Mouse (Mus musculus): ENCODE measurements around the gene Adcy1.

Gene Adcy1

DNA sequence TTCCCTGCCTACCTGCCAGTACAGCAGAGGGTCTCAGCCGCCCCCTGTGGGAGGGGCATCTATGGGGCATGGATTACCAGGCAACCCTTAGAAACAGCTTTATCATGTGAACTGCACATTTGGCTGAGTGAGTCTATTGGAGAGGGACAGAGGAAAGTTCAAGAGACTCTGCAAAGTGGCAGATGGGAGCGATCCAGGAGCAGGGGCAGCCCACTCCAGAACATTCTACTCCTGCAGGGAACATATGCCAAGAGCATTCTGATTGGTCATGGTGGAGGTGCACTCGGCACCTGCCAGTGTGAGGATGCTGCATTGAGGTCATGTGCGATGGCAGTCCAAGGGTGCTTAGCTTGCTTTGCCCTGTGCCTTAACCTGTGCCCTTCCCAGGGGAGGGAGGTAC, 6.5 kb downstream of the Adcy1 start:
- DNase-seq = peak in 1 of 2 experiments; percentile 41

DNA sequence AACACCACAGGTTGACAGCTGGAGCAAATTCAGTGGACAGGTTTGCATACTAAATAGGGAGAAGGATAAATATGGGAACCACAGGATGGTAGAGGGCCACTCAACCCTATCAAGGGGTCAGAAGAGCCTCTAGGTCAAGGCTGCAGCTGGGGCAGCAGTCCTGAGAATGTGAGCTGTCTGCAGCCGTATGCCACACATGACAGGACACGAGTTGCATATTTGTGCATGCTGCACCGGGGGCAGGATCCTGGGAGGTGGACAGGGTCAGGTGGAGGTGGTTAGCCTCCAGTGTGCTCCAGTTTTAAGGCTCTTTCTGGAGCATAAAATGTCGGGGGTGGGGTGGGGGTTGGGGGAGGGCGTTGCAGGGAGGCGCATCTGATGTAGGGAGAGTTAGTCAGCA, 8.3 kb downstream of the Adcy1 start:
- DNase-seq = no peak

DNA sequence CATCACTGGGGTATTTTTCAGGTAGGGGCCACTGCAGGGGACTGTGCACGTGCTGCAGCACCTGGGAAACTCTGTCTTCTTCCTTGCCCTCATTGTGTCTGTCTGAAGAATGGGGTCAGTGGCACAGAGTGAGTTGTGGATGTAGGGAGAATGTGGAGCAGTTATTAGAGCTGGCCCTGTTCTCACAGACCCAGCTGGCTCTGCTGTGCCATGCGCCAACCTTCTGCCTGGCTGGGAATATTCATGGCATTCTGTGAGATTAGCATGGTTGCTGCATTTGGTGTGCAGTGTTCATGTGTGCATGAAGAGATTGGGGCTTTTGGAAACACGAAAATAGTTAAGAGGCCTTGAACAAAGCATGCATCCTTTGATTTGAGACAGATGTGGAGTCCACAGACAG, 10.3 kb downstream of the Adcy1 start:
- DNase-seq = peak in 1 of 2 experiments; percentile 46

DNA sequence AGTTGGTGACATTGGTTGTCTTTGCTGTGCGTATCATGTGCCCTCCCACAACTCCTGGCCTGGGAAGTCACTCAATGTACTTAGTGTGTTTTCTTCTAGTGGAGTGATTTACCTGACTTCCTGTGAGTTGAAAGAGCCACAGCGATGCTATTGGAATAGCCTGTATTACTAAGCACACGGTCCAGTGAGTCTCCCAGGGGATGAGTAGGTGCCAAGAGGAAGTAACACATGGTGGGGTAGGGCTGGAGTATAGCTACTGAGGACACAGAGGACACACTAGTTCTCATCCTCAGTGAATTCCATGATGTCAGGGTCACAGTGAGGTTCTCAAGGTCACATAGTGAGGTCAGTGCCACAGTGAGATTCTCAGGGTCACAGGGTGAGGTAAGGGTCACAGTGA, 13.2 kb downstream of the Adcy1 start:
- DNase-seq = no peak

DNA sequence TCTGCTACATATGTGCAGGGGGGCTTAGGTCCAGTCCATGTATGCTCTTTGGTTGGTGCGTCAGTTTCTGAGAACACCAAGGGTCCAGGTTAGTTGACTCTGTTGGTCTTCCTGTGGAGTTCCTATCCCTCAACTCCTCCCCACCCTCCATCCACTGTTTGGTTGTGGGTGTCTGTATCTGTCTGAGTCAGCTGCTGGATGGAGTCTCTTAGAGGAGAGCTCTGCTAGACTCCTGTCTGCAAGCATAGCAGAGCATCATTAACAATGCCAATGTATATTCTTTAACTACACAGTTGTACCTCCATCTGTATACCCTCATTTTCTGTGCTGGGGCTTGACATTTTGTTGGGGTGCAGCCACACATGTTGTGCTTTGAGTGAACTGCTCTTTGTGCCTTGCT, 18.6 kb downstream of the Adcy1 start:
- DNase-seq = no peak

DNA sequence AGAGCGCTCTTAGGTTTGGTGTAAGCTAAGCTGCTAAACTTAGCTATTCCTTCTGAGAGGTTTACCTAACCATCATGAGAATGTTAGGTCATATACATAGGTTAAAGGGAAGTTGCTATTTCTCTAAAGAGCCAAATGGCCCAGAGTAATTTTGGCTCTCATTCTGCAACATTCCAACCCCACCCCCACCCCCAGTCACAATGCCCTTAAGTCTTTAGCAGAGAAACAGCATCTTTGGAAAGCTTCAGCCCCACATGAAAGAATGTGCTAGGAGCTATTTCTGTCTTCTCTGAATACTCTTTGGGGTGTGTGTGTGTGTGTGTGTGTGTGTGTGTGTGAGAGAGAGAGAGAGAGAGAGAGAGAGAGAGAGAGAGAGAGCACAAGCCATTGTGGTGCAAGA, 20.6 kb downstream of the Adcy1 start:
- no peak for DNase-seq

DNA sequence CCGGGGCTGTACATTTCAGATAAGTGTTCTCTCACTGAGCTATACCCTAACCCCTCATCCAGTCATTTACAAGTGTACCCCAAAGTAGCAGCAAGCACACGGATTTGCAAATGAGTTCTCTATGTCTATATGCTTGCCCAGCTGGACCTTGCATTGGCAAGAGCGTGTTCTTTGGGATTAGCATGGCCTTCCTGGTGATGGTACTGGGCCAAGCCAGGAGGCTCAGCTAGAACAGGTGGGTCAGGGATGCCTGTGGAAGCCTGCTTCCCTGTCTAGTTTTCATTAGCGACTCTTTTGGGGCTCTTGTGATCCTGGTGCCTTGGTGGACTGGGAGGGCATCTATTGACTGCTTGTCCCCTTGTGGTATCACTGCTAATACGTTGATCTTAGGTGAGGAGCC, 21.9 kb downstream of the Adcy1 start:
- DNase-seq = peak in 1 of 2 experiments; percentile 52

DNA sequence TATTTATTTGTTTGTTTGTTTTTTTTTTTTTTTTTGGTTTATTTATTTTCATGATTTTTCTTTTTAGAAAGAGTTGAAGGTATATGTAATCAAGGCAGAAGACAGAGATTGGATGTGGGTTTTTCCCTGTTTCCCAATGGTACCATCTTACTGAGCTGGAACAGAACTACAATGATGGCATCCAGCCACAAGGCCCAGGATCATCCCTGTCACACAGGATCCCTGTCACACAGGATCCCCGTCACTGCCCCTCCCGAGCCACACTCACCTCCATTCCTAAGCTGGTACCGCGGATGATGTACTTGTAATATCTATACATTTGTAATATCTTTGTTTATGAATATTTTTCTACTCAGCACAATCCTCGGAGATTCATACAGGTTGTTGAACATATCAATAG, 27.8 kb downstream of the Adcy1 start:
- DNase-seq = no peak

DNA sequence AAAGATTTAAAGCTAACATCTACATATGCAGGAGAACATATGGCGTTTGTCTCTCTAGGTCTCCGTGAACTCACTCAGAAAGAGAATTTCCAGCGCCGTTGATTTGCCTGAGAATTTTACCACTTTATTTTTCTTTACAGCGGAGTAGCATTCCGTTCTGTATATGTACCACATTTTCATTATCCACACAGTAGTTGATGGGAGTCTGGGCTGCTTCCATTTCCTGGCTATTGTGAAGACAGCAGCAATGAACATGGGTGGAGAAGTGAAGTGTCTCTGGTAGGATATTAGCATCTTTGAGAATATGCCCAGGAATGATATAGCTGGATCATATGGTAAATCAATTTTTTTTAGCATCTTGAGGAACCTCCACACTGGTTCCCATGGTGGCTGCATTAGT, 31.6 kb downstream of the Adcy1 start:
- DNase-seq = no peak

DNA sequence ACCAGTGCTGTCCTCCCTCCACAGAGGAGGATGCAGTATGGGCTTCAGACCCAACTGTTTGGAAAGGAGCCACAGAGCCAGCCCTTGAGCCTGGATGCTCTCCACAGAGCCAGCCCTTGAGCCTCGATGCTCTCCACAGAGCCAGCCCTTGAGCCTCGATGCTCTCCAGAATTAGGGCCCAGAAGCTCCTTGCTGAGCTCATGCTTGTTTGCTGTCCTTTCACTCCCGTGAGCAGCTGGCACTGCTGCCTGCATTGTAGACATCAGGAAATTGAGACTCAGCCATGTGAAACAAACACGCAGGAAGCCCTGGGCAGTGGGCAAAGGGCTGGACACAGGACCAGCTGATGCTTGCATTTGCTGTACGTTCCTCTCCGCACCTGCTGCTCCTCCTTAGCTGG, 38.4 kb downstream of the Adcy1 start:
- peak; percentile 50 to 52 for DNase-seq

DNA sequence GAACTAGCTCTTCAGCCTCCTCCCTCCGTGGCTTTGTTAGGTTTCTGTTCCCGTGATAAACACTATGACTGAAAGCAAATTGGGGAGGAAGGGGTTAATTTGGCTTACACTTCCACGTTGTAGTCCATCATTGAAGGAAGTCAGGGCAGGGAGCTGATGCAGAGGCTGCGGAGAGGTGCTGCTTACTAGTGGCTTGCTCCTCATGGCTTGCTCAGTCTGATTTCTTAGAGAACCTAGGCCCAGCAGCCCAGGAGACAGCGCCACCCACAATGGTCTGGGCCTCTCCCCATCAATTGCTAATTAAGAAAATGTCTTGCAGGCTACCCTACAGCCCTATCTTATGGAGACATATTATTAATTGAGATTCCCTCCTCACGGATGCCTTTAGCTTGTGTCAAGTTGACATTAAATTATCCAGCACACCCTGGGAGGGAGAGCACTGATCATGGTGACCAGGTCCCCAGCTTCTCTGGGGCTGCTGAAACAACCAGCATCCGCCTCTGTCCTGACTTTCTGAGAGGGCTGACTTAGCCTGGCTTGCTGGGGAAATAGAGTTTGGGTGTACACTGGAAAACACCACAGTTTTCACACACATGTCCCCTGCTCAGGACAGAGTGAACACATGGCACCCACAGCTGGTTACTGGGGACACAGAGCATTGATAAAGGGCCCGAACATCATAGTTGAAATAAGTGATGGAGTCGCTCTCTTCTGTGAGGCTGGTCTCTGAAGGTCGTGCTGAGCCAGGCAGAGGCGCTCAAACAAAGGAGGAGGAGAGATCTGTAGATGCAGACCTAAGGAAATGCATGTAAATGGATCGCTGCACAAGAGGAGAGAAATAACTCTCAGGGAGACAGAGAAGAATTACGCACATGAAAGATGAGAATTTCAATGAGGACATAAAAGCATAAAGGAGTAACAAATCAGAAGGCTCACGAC, 39.2 kb downstream of the Adcy1 start:
- DNase-seq = no peak

DNA sequence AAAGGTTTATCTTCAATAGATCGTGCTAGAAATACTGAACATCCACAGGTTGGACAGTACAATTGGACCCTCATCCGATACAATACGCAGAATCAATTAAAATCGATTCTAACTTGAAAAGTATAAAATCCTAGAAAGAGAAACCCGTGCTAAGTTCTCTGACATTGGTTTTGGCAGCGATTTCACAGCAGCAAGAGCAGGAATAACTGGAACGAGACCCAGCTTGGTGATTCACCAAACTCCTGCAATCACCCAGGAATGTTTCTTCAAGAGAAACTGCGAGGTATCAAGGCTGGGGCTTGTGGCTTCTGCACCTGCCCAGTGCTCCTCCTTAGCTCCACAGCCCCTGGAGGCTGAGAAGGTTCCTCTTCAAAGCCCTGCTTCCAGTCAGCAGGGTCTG, 42.0 kb downstream of the Adcy1 start:
- no peak for DNase-seq

DNA sequence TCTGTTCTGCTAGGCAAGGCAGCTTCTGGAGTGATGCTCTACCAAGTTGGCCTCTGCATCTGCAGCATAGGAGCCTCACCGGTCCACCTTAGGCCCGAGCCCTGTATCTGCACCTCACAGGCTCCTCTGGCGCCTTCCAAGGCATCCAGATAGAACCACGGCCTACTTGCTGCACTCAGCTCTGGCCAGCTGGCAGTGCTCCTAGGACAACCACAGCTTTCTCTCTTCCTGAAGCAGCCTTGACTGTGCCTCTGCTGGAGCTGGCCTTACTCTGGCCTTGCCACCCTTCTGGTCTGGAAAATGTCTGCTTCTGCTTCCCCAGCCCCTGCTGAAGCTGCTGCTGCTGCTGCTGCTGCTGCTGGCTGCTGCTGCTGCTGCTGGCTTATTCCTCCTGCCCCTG, 45.8 kb downstream of the Adcy1 start:
- peak; percentile 59 to 64 for DNase-seq

DNA sequence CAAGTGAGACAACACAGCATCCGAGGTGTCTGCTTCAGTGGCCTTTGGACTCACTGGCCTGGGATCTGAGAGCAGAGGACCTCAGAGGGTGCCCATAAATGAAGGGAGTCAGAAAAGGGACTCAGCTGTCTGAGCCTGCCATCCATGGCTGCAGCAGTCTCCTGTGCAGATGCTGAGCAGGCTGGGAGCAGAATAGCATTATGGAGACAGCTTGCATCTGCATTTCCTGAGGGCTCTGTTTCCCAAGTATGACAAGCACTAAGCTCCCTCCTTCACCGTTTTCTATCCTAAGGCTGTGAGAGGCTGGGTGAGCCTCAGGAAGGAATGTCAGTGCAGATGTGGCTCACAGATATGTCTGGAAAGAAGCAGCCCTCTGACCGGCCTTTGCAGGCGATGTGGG, 49.8 kb downstream of the Adcy1 start:
- DNase-seq = no peak

DNA sequence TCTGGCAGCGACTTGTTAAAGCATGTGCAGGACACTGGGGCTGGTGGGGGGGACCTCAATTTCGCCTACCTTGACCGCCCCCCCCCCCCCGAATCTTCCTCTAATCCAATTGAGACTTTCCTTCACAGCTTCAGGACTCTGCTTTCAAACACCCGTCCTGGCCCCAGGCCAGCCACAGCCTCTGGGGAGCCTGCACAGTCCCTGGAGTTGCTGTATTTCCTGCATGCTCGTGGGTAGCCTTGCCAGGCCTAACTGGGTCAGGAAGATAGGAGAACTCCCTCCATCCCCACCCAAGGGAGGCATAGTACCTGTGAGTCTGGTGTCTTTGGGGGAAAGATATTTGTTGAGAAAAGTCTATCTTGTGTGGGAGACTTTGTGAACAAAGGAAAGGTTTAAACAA, 50.4 kb downstream of the Adcy1 start:
- peak in 1 of 2 experiments; percentile 48 for DNase-seq

DNA sequence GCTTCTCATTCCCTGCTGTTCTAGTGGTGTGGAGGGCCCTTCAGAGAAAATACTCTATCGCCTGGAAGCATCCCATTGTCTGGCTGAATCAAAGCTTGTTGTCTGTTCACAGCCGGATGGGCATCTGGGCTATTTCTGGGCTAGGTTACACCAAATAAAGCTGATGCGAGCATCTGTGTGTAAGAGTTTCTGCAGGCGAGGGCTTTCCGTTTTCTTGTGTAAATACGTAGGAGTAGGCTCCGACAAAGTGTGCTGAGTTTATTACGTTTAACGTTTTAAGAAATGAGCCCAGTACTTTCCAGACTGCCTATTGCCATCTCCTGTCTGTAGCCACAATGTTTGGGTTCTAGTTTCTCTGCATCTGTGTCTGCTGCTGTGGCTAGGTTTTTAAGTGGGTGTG, 51.0 kb downstream of the Adcy1 start:
- DNase-seq = no peak

DNA sequence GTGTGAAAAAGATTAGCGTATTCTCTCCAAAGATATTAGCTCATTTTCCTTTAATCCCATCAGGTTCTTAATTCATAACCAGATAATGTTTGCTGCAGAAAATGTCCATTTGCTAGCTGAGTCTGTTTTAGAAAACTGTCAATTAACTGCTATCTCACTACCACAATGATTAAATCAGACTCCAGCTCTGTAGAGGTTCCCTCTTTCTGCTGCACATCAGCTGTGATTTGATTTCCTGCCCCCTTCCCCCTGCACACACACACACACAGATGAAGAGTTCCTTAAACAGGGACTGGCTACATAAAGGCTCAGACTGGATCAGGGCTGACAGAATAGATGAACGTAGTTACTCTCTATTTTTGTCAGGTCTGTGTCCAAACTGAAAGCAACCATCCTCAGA, 53.4 kb downstream of the Adcy1 start:
- no peak for DNase-seq

DNA sequence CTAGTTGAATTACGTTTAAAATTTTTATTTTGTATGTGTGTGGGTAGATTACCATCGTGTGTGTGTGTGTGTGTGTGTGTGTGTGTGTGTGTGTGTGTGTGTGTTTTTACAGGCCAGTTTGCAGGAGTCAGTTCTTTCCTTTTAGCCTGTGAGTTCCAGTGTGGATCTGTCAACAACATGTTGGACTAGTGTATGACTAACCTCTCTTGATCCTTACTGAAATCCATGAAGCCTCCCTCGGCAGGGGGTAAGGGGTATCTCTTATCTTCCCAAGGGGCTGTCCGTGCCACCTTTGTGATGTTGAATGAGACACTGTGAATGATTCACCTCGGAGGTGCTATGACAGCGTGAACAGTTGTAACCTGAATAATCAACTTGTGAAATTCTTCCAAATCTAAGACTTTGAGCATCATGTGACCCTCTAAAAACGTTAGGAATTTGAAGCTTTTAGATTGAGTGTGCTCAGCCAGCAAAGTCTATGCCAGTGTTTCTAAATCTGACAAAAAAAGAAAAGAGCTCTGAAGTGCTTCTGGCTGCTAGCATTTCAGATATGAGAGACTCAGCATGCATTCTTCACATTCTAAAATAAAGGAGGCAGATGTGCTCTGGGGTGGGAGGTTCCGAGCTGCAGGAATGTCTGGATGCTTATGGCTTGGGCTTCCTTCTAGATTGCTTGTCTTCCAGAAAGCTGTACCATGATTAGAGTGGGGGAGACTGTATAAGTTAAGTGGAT, 66.2 kb downstream of the Adcy1 start:
- no peak for DNase-seq

DNA sequence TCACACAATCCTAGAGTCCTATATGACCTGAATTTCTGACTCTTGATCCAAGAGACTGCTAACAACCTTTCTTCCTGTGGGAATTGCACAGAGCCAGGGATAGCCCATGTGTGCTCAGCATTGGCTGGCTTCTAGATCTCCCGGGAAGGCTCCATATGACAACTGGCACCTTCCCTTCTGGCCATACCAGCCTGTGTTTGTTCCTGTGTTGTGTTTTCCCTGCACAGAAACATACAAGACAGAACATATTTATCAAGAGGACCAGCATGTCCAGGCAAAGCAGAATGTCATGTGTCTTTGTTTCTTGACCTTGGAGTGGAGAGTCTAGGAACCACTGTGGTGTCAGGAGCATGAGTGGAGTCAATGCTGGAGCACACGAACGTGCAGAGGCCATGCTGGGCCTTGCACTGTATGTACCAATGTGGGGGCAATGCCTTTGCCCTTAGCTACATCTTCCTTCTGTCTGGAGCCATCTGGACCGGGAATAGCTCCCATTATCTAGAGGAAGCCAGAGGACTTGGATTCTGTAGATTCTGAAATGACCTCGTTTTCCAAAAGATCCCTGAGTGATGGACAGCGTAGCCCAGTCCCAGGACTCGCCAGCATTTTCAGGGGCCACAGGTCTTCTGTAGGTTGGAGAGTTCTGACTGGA, 69.6 kb downstream of the Adcy1 start:
- DNase-seq = peak; percentile 51 to 60

DNA sequence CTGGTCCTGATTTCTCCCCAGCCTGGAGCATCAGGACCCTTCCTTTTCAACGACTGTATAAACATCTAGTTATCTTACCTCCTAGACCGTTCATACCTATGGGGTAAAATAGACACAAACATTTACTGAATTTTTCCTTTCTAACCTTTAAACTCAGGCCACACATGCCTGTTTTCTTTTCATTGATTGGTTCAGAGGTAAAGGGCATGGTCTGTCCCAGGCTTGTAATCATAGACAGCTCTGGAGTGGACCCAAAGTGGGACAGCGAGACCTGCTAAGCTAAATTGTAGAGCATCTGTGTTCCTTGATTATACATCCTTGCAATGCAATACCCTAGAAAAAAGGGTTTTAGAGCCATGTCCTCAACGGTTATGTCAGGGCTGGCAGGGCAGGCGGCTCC, 70.4 kb downstream of the Adcy1 start:
- no peak for DNase-seq

DNA sequence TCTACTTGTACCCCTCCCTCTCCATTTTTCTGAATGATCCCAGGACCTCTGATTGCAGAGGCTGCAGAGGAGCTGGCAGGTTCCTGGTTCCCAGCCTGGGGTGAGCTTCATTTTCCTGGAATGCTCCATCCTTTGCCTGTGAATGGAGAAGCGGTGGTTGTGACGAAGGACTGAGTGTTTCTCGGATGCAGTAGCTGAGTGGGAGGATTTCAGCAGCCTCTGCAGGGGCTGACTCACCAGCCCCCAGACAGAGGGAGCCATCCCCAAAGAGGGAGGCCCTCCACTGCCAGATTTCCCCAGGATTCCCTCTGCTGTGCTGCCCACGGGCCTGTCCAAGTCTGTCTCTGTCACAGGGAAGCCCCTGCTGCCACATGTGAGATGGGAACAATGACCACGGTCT, 71.0 kb downstream of the Adcy1 start:
- DNase-seq = no peak

DNA sequence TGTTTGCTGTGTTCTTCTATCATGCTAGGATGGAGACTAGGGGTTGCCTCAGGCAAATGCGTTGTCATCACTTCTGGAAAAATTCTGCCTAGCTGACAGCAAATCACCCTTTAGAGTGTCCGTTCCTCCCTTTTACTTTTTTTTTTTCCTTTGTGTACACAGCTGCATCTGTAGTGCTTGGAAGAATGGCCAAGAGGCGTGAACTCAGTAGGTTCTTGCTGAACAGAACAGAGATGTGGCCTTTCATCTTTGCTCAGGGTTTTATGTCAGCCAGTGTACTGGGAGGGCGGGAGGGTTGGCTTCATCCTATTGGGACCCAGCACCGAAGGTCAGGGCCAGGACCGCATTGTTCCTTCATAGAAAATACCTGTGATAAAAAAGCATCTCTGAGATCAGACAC, 72.0 kb downstream of the Adcy1 start:
- no peak for DNase-seq

DNA sequence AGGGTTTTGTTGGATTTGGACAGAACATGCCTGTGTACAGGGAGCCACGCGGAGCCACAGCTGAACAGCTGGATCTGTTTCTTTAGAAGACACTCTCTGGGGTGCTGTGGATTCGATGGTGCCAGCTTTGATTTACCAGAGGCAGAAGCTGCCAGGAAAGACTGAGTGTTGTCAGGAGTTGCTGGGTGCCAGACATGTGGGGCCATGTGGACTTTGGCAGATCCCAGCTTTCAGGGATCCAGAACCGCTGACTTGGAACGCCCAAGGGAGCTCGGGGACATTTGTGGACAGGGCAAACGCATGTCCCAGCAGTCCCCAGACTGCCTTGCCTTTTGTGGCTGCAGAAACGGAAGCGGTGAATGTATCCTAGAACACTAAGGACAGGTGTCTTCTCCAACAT, 72.5 kb downstream of the Adcy1 start:
- no peak for DNase-seq

Measured in cerebellum, postnatal 36 days (tissue).